Mouse (Mus musculus) kidney, adult 9 months (tissue): Measurements from ENCODE around the gene Phactr3.
A peak's percentile ranks its signal among the peaks of the same experiment; 100 is the strongest.

ENCODE experiments used
- DNase-seq: peaks from one replicate; pipeline ENCODE4 v3.0.0; 2022

The Phactr3 gene

DNA sequence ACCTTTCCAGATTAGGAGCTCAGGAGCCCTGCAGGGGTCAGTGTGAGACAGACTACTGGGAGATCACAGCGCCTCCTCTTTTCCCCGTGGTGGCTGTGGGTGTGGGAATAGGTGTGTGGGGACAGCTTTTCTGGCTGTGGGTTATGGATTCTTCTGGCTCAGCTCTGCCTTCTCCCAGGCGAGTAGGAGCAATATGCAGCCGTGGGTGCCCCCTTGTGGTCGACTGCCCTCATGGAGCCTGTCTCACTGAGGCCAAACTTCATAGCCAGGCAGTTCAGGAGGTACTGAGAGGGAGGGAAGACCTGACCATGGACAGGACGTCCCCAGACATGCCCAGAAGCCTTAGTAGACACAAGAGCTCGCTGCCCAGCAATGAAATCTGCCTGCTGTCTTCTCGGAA is 145.6 kb downstream of the Phactr3 start:
- peak; percentile 75 for DNase-seq

DNA sequence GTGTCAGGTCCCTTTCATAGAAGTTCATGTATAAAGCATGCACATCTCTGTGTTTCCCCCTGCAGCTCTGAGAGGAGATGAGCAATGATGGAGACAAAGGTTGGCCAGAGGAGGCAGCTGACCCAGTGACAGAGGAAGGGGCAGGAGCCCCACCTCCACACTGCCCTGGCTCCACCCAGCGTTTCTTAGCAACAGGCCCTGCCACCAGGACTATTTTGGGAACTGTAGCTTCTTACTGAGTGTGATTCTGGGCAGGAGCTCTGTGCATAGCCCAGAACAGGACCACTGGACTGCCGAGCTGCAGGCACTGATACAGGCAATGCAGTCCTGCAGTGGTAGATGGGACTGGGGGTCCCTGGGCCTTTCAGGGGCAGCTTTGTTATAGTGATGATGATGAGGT is 146.7 kb downstream of the Phactr3 start:
- no peak for DNase-seq

DNA sequence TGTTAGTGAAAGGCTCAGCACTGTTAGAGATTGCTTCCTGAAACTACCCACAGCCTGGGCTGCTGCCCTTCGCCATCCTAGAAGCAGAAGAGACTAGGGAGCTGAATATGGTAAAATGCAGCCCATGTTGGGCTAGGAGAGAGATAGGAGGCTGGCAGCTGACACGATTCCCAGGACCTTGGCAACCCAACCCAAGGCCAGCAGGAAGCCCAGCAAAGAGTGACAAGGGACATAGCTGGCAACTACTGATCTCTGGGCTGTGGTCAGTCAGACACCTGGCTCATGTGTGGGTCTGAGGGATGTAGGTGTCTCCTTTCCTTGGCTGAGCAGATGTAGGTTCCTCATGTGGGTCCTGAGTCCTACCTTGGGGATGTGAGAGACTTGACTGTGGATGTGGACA is 152.0 kb downstream of the Phactr3 start:
- no peak for DNase-seq

DNA sequence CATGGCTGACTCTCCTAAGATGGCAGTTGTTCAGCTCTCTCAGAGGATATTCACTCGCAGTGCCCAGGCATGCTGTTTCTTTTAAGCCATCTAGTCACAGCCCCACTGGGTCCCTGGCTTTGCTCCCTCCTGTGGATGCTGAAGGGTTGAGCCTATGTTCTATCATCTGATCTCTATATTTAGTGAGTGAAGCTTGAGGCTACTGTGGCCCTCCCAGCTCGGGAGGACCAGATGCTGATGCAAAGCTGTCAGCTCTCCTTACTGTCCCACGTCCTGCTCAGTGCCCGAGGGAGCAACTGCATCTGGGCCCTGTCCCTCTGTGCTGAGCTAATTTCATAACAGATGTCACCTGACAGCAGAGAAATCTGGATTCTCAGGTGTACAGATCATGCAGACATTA is 153.6 kb downstream of the Phactr3 start:
- DNase-seq: no peak

DNA sequence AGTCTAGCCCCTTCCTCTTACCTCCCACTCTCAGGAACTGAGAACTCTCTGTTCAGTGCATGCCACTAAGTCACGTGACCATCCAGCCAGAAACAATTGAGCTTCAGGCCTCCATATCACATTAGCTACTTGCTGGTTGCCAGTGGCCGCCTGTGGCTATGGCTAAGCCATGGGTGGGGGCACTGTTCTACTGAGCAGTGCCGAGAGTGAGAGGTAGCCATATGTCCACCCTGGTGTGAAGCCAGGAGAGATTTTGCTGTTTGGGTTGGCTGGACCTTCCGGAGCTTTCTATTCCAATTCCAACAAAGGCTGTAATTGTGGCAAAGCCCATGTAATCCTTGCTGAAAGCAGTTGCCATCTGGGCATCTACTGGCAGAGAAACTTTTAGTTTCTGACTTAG is 155.4 kb downstream of the Phactr3 start:
- no peak for DNase-seq

DNA sequence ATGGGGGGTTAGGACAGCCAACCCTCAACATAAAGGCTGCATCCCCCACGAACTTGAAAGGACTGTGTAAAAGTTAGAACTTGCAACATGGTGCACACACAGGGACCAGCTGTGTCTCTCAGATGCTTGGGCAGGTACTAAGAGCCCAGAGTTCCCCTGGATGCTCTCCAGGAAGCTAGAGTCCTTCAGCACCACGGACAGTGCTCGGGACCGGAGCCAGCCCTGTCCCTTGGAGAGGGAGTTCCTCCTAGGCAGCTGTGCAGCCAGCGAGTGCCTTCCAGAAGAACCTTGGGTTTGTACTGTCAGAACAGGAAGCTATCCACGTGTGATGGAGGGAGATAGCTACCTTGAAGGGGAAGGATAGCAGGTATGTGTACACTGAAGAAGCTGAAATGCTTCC is 158.4 kb downstream of the Phactr3 start:
- peak; percentile 76 for DNase-seq

DNA sequence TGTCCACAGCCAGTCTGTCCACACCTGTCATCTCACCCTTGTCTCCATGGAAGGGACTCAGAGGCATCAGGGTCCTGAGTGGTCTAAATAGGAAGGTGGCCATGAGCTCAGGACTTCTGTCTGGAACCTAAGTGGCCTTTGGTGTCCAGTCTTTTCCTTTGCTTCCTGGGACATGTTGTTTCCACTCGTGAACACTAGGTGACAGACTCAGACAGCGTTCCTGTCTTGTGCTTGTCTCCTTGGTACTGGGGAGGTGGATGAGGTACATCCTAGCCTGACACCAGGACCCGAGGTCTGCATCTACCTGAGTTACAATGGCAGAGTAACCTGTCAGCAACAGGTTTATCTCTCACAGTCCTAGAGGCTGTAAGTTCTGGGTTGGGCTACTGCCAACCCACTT is 162.4 kb downstream of the Phactr3 start:
- DNase-seq: no peak

DNA sequence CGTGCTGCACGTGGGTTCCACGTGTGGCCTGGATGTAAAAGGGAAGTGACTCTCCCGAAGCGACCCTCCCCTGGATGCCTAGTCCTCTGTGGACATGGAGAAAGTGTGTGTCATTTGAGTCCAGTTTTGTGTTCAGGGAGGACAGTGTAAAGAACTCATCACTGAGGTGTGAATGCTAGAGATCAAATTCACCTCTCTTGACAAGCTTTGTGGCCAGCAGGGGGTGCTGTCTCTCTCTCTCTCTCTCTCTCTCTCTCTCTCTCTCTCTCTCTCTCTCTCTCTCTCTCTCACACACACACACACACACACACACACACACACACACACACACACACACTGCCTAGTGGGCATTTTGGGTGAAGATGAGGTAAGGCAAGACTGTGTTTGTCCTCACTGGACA is 168.5 kb downstream of the Phactr3 start:
- DNase-seq: no peak

DNA sequence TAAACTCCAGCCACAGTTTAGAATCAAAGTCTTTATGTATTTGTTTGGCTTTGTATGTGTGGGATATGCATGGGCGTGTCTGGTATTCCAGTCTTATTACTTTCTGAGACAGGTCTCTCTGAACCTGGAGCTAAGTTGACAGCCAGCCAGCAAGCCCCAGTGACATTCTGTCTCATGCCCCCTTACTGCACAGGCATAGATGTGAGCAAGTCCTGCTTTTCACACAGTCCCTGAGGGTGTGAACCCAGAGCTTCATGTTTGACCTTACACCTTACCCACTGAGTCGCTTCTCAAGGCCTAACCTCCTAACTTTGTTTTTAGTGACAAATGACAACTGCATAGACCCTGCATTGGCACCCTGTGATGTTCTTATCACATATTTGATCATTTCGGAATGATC is 169.9 kb downstream of the Phactr3 start:
- DNase-seq: no peak

DNA sequence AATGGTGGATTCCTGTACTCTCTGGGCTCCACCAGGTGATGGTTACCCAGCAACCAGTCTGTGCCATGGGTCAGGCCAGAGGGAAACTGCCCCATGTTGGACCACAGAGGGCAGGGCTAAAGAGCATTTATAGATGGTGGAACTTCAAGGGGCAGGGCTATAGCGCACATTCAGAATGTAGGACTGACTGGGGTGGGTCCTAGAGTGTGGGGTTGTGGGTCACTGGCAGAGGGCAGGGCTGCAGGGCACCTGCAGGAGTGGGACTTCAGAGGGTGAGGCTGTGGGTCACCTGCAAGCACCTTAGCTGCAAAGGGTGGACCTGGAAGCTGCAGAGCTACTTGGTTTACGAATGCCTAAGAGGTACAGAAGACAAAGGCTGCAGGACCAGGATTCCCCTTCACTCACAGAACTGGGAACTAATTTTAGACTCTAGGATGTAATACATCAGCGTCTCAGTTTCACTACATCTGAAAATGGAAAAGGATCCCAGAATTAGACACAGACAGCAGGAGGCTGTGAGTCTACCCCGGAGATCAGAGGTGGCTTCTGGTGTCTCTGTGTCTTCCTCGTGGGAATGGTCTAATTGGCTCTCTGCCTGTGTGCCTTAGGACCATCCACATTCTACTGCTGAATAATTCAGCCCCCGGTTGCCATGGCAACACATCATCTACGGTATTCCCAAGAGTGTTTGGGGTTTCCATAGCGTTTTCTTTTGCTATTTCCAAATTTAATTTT is 184.8 kb downstream of the Phactr3 start:
- no peak for DNase-seq

DNA sequence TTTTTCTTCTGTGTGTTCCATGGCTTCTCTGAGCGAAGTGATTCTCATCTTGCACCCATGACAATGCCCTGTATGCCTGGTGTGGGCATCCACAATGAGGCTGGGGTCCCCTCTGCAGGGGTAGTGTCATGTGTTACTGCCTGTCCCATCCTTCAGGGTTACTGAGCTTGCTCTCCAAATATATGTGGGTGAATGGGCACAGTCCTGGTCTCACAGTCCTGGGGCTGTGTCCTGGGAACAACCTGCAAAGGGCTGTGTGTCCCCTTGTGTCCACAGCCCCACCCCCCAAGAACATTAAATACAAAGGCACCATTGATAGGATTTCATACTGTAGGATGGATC is 185.4 kb downstream of the Phactr3 start:
- no peak for DNase-seq

DNA sequence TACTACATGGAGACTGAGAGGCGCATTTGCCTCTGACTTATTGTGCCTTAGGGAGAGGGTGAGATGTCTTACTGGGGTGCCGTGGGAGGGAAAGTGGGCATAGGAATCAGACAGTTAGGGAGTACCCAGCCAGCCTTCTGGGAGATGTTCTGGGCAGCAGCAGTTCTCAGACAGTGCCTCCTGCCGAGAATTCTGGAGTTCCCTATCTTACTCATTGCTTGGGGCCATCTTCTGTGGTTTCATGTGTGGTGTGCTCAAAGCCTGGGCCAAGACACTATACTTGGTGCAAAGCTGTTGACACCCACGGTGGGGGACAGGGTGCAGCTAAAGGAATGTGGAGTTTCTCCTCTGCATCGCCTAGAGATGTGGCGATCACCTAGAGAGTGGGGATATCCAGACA is 185.9 kb downstream of the Phactr3 start:
- DNase-seq: no peak

DNA sequence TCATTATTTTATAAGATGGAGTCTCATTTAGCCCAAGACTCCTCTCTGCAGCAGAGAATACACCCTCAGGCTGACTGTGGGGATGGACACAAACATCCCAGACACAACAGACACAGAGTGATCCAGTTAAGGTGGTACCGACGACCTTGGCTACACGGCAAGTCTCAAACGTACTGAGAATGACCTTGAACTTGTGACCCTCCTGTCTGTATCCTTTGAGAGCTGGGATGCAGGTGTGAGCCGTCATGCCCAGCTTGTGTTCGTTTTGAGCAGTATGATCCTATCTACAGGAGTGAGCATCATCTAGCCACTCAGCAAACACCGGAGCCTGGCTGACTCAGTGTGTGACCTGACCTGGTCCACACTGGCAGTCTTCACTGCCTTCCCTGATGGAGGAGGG is 194.8 kb downstream of the Phactr3 start:
- DNase-seq: no peak

DNA sequence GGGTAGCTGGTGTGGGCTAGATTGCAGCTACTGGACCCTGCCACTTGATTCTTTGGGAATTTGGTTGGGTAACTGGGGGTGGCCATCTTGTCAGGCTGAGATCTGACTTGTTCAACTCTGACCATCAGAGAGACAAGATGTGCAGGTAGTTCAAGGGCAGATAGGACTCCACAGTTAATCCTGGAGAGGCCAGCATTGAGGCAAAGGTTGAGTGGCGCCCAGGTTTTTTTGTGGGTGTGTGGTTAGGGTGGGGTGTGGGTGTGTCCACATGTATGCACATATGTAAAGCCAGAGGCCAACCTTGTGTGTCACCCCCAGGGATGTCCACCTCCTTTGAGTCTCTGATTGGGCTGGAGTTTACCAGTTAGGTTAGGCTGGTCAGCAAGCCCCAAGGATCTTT is 197.5 kb downstream of the Phactr3 start:
- no peak for DNase-seq

DNA sequence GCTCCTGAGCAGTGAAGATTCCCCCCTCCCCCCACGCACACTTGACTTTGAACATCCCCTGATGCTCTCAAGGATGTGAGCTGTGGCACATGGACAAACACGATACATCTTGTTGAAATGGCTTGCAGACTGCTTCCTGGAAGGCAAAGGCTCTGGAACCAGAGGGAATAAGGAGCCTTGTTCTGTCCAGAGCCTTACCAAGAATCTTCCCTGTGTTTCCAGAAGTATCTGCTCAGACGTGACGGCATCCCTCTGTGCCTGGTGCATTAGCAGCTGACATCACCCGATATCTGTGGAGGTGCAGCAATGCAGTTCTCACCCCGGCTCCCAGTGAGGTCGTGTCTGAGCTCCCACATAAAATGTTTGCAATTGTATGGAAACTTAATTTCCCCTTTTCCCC is 201.0 kb downstream of the Phactr3 start:
- no peak for DNase-seq

DNA sequence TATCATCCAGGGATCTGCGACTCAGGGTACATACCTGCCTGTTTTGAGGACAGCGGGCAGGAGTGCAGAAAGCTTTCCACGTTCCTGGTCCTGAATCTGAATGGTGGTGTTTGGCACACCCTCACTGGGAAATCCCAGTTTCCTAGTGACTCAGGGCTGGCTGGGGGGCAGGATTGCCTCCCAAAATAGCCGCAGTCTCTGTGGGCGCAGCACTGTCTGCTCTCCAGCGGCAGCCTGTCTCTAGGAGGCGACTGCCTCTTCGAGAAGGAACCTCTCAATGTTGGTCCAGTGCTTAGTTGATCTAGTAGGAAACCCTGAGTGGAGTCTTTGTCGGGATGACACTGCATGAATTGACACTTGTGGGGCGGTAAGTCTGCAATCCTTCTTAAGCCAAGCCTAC is 202.5 kb downstream of the Phactr3 start:
- no peak for DNase-seq

DNA sequence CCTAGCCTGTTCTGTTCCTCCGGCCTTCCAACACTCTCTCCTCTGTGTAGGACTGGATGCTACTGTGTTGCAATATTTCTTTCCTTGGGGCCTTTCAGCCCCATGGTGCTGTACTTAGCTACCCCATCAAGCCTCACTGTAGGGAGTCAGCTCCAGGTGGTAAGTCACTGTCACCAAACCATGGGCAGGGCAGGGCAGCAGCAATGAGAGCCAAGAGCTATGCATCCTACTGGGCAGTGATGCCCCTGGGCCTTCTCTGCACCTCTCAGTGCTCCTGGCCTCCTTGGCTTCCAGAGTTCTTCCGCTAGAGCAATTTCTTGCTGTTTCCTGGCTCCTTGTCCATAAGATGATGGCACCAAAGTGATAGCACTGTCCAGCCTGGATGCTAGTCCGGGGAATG is 205.6 kb downstream of the Phactr3 start:
- DNase-seq: no peak

DNA sequence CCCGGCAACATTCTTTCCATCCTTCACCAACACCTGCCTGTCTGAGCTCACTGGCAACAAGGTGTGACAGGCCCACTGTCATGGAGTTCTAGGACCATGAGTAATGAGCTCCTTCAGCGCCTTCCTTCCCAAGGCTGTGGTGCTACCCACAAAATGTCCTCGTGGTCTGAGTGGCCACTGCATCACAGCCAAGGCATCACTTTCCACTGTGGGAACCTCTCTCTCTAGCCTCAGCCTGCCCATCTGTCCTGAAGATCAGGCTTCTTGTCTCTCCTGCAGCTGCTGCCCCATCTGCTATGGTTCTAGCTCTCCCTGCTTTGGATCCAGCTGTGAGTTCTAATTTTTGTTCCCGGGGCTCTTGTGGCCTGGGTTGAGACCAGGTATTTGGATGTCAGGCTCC is 206.0 kb downstream of the Phactr3 start:
- no peak for DNase-seq

DNA sequence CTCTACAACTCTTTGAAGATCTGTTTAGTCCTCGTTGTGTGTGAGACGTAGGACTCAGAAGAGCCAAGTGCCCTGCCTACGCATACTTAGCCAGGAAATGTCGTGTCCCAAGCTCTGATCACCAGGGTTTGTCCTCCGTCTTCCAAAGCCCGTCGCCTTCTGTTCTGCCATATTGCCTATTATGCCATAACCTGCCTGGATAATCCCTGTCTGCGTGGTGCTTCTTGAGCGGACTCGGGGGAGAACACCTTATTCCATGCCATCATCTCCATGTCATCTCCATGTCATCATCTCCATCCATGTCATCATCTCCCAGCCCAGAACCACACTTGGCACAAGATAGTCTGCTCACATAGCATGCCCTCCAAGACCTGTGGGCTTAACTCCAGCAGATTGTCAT is 207.3 kb downstream of the Phactr3 start:
- no peak for DNase-seq

DNA sequence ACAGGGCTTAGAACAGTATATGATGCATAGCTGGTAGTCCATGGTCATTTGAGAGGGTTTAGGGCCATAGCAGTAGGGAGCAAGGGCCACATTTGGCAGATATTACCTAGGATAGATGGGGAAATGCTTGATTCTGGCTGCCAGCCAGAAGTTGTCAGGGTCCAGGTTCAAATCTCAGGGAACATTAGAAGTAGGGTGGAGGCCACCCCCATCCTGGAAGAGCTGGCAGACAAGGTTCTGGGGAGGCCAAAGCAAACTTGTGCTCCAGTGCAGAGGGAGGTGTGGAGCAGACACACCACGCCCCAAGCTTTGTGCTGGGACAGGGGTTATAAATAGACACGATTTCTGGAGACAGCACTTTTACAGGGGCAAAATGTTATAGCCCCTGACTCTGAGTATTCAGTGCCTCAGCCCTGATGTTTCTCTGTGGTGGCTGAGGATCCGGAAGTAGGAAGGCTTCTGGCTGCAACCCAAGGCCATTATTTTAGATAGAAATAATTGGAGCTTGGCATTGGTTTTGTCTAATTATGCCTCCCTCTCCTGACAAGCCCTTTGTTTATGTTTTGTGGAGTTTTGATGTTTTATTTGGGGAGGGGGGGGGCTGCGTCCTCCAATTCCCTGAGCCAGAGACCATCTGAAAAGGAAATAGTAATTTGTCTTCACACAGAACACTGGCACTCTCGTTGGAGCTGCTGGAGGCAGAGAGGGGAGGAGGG is 208.1 kb downstream of the Phactr3 start:
- DNase-seq: no peak

DNA sequence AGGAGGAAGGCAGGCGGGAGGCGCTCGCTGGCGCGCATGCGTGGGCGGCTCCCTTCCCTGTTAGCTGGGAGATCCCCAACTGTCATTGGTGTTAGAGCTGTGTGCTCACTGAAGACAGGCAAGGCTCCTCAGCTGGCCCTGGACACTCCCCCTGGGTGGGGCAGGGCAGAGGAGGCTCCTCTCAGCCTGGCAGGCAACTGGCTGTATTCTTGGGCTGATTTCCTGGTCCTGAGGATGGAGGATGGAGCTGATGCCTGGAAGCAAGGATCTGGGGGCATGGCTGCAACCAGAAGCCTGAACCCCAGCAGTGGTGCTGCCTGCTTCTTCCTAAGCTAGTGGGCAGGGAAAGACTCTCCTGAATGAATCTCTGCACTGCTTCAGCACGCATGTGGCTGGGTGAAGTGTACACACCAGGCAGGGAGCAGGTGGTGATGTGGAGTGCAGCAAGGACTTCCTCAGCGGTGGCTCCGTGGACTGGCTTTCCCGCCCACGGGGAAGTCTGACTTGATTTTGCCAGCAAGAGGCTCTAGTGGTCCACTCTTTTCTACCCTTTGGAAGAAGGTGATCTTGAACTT is 208.8 kb downstream of the Phactr3 start:
- DNase-seq: peak; percentile 23

DNA sequence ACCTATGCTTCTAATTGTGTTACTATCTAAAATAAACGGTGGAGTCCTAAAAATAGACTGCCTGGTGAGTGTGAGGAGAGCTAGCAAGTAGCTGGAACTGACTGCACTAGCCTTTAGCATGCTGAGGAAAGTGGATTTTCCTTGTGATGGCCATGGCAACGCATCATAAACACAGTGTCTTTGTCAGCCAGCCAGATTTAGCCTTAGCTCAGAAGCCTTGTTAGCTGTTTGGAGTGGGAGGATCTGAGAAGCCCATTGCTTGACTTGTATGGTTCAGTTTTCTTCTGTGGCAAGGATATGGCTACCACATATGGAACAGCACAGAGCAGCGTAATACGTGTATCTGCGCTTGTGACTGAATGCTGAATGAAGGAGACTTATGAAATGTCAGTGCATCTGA is 210.8 kb downstream of the Phactr3 start:
- DNase-seq: no peak

DNA sequence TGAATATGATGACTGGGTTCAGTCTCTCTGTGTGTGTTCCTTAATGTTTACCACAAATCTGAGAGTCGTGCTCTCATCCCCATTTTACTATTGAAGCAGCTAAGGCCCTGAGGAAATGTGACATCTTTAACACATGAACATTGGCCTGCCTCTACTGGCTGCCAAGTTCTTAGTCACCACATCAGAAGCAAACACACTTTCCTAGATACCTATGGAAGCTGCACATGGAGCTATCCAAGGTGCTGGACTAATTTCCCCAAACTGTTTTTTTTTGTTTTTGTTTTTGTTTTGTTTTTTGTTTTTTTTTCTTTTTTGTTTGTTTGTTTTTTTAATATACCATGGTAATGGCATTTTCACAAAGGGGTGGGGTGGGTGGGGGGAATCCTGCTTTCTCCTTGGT is 211.2 kb downstream of the Phactr3 start:
- no peak for DNase-seq

DNA sequence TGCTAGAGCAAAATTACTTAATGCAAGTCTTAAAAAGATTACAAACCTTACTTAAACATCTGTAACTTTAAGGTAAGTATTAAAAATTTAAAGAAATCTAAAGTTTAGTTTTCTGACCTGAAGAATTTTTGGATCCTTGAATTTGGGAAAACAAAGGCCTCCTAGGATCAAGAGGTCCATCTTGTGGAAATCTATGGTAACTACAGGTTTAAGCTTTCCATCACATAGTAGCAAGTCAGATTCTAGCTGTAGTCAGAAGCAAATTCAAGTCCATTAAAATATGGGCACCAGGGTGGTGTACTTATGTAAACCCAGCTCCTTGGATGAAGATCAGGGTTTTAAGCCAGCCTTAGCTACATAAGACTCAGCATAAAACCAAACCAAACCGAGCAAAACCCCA is 219.1 kb downstream of the Phactr3 start:
- DNase-seq: peak; percentile 5

DNA sequence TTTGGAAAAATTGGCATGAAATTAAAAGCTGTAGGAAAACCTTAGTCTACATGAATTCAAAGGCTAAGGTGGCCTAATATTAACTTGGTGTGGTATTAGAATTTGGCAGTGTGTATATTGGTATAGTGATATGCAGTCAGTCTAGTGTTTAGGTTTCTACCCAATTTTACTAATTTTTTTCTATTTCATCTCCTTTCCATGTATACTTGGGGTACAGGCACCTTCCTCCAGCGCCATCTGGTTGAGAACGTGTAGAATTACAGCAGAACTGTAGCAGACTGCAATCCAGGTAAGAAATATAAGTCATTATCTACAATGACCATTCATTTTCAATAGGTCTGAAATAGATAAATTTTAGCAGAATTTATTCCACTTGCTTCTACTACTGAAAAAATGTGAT is 220.3 kb downstream of the Phactr3 start:
- no peak for DNase-seq
